ENCODE assay signal across 9 mouse cellular contexts in the genomic region with DNA sequence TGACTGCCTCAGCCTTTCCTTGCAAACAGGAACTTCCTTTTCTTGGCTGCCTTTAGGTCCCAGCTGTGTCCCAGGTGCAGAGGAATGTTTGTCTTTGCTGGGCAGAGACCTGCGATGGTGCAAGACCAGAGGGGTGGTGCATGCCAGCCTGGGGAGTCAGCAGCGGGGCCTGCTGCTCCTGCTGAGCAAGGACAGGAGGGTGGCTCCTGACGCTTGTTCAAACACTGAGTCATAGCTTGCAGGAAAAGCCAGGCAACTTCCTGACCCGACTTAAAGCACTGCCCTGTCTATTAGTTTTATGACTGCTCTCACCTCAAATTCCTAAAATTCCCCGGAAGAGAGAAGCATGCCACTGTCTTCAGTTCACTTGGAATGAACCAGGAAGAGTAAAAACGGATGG. TPM values are rescaled to one million over a fixed set of nuclear protein-coding genes. Genes with fewer than 3 reads are reported as not detected.
A peak's percentile ranks its signal among the peaks of the same experiment; 100 is the strongest.
DNase-seq lines count a peak whose midpoint lies in the region; ATAC-seq and TF ChIP-seq lines count a peak whose summit lies in the region.
"Had no signal": no experiment of that assay in that cellular context is flagged by ENCODE, and none has a peak within 500 bp of the region (broad histone marks: within the 10 kb centered on the region; RNA-seq: fewer than 3 reads in every experiment).

No protein-coding gene starts in this region.

- peak; percentile 90 for ATAC-seq in lung, embryonic 14.5 days (ENCODE audit: insufficient read depth)
- no peak for ATAC-seq in megakaryocyte-erythroid progenitor cell, adult 5-6 weeks (replicated peaks; ENCODE audit: low FRiP score, low TSS enrichment, poor library complexity, severe bottlenecking)

- WGBS in lung, embryonic 14.5 days: 11% methylated on average over 6 of the region's 6 CpGs

- 0 out of 2 replicates have a peak overlapping the region, but pooled peaks have one; percentile 33 for H3K4me2 ChIP-seq in lung, embryonic 14.5 days

- peak overlapping the region; percentile 87 for H3K27ac ChIP-seq in lung, embryonic 14.5 days (ENCODE audit: low read depth)
- H3K27ac ChIP-seq: macrophage had no signal

- no peak overlapping the region for H3K4me3 ChIP-seq in lung, embryonic 14.5 days (ENCODE audit: low read depth, low read length)

- TF ChIP-seq CTCF in lung, embryonic 14.5 days (IDR thresholded peaks at IDR 0.05; ENCODE audit: low read depth): 0 out of 2 replicates have a peak, but pooled peaks have one; percentile 11

- peak; percentile 61 to 78 for DNase-seq in adrenal gland, adult (ENCODE audit: inconsistent age in 2 of 2, low spot score in 1 of 2)
- no peak for DNase-seq in adrenal gland, postnatal 4 days (ENCODE audit: low spot score in 2 of 2)
- peak; percentile 65 for DNase-seq in NIH3T3 (ENCODE audit: low read depth)
- peak; percentile 58 for DNase-seq in gonadal fat pad, adult 2 months (ENCODE audit: low read depth)
- DNase-seq in lung, embryonic 14.5 days: peak; percentile 75
- DNase-seq in right cerebral cortex, postnatal 36 days (ENCODE audit: low spot score in 2 of 2): no peak
- DNase-seq in frontal cortex, adult 2 months (ENCODE audit: extremely low spot score in 1 of 2, low spot score in 1 of 2): no peak

- H3K4me1 ChIP-seq in lung, embryonic 14.5 days (ENCODE audit: insufficient read depth): no peaks in the 10 kb centered on the region

- H3K9ac ChIP-seq in lung, embryonic 14.5 days: no peak overlapping the region

- no peaks in the 10 kb centered on the region for H3K9me3 ChIP-seq in lung, embryonic 14.5 days (ENCODE audit: low read depth, low read length)

- H3K27me3 ChIP-seq in lung, embryonic 14.5 days (ENCODE audit: insufficient read depth, low read length): no peaks in the 10 kb centered on the region

- H3K36me3 ChIP-seq in lung, embryonic 14.5 days (ENCODE audit: insufficient read depth): no peaks in the 10 kb centered on the region

RNA-seq across cellular contexts. Expression of a gene that starts 57.9 kb away (rescaled TPM):
- total RNA-seq in adrenal gland, postnatal 4 days (2021): 100 to 1,000 TPM; 103 to 124 TPM
- 24.1 and 24.5 TPM in 2 replicates for polyA plus RNA-seq in gonadal fat pad, adult 2 months (2012; rRNA removed)
- polyA plus RNA-seq in lung, embryonic 14.5 days (2014; fragmentation: Nextera tagmentation; extraction: Ambion mirVana): 32.2 and 32.9 TPM in 2 replicates
- total RNA-seq in megakaryocyte-erythroid progenitor cell, adult 5-6 weeks (2014; fragmentation: Nextera tagmentation): 14.2 and 18.5 TPM in 2 replicates
- total RNA-seq in megakaryocyte-erythroid progenitor cell, adult 5-6 weeks (2017): 16.9 and 17.0 TPM in 2 replicates
- polyA plus RNA-seq in frontal cortex, adult 2 months (2012; rRNA removed): 59.8 and 60.7 TPM in 2 replicates

Comparison
In these comparisons a context has a peak if more than half of its experiments do, and no peak if none do; other contexts are left out.
1. DNase-seq: peak in adrenal gland, adult (2 of 2), NIH3T3 (single experiment), gonadal fat pad, adult 2 months (single experiment) and lung, embryonic 14.5 days (single experiment); none in adrenal gland, postnatal 4 days (0 of 2), right cerebral cortex, postnatal 36 days (0 of 2) and frontal cortex, adult 2 months (0 of 2).